Mouse (Mus musculus): Measurements from ENCODE around the gene Prss36.
"Not testable (repeated sequence)": the region's sequence is repeated elsewhere in the genome, so short reads cannot be mapped to it uniquely, and the experiment has no call there.

The Prss36 gene

DNA sequence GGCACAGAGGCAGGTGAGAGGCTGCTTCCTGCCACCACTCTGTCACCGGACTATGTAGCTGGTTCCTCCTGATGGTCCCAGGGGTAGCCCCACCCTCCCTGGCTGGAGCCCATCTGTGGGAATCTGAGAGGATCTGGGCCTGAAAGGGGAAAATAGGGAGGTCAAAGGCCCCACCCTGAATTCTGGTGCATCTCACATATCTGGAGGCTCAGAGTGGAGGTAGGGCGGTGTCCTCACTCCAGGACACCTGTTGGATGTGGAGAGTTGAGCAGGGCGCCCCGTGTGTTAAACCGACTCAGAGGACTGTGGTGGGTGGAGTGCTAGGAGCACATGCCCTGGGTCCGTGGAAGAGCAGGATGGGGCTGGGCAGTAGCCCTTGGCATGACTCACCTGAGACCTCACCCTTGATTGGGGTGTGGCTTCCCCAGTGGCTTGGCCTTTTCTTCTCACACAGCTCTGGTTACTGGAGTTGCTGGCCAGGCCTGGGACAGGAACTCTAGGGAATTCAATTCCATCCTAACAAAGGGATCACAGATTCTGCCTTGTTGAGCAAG is at the start of gene Prss36:
Gene Prss36, minus strand, starts transcription at position 256 of the 554 bp plus-strand sequence.
- DNase-seq = no peak

DNA sequence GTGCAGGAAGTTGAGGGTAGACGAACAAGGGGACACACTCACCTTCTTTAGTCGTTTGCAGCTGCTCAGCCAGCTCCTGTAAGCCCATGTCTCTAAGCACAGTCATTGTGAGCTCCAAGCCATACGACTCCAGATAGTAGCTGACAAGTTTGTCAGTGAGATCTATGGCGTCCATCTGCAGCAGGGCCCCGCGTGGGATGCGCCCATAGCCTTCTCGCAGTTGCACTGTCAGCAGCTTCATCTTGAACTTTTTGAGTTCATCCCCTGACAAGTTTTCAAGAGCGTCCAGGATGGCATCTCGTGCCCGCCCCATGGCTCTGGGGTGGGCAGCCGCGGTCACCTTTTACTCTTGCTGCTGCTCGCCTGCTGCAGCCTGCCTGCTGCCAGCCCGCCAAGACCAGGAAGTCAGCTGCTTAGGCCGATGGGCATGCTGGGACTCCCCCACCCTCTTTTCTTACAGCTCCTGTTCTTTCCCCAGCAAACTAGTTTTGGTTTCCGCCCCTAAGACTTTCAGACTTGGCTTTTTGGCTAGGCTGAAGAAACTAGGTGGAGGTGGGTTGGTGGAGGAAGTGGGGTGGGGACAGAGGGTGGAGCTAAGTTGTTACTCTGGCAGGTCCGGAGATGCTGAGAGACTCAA is 46.9 kb upstream of the Prss36 start, which contains the start of gene Pycard:
Gene Pycard, minus strand, starts transcription at position 527 of the 637 bp plus-strand sequence.
- DNase-seq = no peak

DNA sequence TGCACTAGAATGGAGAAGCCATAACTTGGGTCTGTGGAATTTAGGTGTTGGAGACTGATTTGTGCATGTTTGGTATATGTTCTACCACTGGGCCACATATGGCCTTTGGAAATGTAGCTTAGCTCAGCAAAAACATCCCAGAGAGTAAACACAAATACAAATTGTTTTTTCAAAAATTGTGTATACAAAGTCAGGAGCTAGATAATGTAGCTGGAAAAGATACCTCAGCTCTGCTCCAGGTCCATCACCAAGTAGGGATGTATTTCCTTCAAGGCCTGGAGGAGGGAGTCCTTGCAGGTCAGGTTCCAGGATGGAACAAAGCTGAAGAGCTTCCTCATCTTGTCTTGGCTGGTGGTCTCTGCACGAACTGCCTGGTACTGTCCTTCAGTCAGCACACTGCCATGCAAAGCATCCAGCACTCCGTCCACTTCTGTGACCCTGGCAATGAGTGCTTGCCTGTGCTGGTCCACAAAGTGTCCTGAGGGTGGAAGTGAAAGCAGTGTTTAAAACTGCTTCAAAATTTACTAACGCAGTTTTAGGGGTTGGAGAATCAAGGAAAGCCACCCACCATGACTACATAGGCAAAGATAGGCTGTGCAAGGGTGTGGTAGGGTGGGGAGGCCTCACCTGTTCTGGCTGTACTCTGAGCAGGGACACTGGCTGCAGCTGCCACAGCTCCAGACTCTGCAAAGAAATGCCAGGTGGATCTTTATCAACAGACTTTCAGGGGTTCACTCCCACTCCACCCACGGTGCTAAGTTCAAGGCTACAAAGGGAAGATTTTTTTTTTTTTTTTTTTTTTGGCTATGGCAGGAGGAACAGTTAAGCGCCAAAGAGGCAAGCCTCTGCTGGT is 46.2 kb upstream of the Prss36 start:
- DNase-seq = no peak

DNA sequence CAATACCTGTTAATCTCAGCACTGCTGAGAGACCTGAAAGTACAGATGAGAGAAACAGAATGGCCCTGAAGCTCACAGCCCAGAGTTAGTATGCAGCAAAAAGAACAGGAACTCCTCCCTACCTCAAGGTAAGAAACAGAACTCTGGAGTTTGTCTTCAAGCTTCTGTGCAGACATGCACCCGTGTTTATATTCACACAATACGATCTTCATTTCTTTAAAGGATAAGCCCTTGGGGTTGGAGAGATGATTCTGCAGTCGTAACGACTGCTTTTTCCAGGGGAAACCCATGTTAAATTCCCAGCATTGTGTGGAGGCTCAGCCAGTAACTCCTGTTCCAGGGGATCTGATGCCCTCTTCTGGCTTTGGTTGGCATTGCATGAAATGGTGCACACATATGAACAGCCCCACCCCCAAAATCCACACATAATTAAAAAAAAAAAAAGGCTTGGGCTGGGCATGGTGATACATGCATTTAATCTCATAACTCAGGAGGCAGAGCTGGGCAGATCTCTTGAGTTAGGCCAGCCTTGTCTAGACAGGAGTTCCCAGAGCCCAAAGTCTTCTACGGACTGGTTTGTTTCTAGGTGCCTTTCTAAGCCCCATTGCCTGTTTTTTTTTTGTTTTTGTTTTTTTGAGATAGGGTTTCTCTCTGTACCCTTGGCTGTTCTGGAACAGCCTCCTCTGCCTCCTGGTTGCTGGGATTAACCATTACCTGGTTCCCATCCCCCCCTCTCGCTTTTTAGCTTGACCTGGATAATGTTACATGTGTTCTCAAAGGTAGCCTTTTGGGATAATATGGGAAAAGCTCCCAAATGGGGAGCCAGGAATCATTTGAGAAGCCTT is 45.3 kb upstream of the Prss36 start:
- DNase-seq = peak; percentile 75

DNA sequence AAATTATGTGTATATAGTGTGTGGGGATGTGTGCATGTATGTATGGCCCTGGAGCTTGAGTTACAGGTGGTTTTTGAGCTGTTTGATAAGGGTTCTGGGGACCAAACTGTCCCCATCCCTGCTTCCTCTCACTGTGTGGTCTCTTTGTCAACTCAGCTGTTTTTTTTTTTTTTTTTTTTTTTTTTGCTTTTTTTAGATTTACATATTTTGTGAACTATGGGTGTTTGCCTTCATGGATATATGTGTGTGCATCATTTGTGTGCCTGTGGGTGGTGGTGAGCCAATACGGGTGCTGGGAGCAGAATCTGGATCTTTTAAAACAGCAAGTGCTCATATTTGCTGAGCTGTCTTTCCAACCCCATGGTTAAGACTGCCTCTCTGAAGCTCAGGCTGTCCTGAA is 42.4 kb upstream of the Prss36 start:
- DNase-seq = no peak

DNA sequence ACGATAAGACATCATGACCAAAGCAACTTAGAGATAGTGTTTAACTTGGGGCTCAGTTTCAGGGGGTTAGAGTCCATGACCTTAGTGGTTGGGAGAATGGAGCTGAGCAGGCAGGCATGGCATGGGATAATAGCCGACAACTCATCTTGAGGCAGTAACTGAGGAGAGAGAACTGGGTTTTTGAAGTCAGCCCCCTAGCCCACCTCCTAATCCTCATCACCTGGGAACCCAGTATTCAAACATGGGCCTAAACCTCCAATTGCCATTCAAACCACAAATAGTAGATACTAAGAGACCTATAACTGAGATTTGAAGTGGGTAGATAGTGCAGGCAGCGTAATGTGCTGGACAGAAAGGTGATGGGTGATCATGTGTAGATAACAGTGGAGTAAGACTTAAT is 34.1 kb upstream of the Prss36 start:
- no peak for DNase-seq

DNA sequence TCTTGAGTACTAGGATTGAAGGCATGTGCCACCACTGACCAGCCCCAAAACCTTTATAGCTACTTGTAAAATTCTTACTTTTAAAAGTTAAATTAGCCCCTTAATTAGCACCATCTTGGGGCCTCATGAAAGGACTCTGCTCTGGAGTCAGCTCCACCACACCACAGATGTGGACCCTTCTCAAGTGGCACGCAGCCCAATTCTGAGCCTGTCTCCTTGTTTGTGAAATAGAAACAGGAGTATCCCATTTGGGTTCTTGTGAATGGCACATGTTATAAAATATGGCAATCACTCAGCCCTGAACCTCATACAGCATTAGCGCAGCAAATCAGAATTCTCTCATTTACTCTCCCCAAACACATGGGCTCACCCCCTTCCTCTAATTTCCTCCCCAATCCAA is 32.3 kb upstream of the Prss36 start:
- DNase-seq = no peak

DNA sequence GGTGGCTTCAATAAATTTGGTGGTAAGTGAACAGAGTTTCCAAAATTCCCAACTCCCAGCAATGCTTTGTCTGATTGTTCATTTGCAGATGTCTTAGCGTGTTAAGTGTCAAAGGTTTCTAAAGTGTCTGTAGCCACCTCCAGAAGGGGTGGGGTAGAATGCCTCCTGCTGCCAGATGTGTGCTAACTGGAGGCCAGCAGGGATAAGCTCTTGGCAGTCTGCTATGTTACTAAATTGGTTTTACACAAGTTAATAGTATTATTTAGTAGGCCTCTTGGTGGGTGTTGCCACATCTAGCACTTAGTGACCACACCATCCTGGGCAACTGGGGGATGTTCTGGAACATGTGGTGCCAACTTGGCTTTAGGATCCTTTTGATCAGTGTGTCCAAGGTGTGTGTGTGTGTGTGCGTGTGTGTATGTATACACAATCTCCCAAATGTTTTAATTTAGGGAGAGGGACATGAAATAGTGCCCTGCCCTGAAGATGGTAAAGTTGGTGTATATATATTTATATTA is 27.9 kb upstream of the Prss36 start:
- no peak for DNase-seq

DNA sequence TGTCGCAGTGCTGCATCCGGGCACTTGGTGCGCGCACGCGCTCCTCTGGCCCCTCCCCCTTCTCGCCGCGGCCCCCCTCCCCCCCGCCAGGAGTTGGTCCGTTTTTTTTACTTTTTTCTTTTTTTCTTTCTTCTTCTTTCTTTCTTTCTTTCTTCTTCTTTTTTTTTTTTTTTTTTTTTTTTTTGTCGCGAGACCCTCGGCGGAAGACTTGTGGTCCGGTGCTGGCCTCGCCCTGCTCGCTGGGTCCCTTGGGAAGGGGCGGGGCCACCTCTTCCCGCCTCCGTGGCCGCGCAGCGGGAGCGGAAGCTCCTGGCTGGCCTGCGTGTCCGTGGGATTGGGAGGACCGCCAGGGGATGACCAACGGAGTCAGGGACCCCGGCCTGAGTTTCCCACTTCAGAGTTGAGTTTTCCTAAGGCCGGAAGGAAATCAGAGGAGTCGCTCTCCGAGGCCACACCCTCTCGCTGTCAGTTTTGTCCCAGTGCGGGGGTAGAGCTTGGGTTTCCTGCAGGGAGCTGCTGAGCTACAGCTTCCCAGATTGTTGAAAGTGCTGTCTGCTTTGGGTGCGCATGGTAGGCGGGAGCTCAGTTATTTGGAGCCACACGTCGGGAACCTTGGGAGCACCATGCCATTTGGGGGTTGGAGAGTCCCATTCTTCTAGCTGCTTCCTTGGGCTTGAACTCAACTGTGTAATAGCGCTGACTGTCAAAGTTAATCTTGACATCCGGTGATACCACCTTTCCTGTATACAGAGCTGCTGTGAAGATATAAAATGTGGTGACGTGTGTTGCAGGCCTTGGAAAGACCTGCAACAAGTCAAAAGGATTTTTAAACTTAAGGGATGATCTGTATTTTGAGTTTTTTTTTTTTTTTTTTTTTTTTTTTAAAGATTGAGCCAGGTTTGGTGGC is 21.6 kb upstream of the Prss36 start:
- peak; percentile 75 for DNase-seq

DNA sequence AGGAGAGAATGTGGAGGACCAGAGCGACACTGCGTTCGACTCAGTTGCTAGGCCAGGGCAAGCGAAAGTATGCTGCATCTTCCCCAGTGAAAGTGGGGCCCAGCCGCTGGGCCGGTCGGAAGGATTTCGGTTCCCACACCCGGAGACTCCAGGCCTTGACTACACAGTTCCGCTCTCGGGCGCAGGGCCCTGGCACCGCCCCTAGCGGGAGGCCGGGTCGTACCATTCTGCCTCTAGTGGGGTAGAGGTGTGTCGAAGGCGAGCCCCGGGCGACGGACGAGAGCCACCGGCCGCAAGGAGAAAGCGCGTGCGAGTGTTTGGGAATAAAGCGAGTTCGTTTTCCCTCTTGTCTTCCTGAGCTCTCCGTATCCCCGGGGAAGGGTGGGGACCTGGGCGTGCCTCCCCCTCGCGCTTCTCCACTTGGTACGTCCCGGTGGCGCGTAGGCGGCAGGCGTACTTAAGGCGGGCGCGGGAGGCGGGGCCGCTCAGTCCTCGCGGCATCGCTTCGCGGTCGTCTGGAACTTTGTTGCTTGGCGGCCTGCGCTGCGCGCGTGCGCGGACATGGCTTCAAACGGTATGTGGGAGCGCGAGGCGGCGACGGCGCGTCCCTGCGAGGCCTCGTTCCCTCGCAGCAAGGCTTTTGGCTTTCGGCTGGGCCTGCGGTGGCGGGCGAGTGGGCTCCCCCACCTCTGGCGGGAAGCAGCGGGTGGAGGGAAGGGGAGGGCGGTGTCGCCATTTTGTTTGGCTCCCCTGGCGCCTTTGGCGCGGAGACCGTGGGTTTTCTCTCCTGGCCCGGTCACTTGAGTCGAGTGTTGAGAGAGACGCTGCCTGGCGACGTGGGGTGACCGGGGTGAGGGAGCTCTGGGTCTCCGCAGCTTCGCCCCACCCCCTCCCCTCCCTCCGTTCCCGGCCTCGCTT is 20.7 kb upstream of the Prss36 start, which contains the start of gene Fus:
Gene Fus, plus strand, starts transcription at position 454 of the 918 bp plus-strand sequence.
- peak; percentile 97 for DNase-seq

DNA sequence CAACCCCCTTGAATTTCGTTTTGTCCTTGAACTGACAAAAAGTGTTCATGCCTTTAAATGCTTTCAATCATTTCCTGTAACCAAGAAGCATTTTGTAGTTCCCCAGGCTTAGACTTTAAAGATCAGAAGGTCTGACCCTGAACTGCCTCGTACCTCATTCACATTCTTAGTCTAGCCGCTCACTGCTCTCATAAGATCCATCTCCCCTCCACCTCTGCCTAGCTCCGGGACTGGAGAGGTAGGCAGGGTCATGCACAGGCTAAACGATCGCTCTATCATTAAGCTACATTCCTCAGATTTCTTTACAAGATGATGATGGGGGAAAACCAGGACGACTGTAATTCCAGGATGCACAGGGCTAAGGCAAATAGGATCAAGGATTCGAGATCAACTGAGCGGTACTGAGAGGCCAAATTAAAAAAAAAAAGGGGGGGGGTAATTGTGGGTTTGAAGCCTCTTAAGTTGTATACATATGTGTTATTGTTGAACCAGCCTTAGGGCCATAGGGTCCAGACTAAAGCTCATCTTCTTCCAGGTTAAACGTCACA is 19.9 kb upstream of the Prss36 start:
- peak; percentile 44 for DNase-seq

DNA sequence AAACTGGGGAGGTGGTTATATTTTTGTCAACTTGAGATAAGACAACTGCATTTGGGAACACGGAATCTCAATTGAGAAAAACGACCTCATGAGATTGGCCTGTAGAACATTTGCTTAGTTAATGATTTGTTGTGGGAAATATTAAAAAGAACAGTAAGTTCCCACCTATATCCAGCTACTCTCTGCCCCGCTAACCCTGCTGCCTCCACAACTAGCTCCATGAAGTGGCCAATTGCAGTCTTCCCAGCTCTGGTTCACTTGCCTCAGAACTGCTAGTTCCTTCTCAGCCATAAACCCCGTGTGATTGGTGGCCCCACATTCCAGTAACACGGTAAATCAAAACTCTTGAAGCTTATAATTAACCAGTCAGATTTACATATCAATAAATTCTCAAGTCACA is 12.8 kb upstream of the Prss36 start:
- DNase-seq = no peak

DNA sequence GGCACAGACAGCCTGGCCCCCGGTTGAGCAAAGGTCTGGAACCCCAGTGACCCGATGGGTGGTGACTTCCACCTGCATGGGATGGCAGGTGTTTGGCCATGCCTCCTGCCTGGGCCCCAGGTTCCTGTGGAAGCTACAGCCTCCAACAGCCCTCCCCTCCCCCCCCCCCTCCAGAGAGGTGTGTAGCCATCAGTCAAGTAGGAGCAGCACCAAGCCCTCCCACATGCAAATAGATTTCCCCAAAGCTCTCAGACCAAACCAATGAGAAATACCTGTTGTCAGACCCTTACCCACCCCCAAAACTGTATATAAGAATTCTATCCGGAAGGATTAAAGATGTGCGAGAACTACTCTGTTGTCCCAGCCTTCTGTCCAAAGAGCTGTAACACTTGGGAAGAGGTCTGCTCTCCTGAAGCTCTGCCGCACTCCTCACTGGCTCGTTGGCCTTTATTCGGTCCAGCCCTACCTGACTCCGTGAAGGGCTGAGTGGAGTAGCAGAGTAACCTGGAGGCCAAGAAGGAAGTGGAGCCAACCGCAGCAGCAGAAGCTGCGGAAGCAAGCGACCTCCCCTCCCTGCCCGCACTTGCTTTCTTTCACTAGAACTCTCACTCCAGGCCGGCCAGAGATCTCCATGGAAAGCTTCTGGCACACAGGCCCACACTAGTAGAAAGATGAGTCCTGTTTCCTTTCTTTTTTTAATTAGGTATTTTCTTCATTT is 6.5 kb upstream of the Prss36 start:
- no peak for DNase-seq

DNA sequence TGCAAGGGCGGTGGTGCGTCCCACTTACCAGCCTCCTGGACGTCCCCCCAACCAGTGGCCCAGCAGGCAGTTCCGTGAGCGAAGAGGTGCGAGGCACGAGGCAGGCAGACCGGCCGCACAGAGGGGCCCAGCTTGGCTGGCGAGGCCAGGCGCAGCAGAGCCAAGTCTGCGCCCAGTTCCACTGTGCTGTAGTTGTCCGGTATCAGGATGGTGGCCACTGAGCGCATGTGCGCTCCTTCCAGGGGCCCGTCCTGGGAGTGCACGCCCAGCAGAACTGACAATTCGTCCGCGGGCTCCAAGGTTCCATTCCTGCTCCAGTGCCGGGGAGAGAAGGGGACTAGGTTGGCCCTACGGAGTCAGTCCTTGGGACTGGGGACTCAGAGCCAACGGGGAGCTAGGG is 1.9 kb downstream of the Prss36 start:
- DNase-seq = no peak

DNA sequence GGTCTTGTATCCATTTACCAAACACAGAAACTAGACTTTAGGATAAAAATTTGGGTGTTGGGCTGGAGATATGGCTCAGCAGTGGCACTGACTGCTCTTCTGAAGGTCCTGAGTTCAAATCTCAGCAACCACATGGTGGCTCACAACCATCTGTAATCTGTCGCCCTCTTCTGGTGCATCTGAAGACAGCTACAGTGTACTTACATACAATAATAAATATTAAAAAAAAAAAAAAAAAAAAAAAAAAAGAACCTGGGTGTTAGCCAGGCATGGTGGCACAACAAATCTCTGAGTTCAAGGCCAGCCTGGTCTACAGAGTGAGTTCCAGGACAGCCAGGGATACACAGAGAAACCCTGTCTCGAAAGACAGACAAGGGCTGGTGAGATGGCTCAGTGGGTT is 4.4 kb downstream of the Prss36 start:
- DNase-seq = not testable (repeated sequence)

DNA sequence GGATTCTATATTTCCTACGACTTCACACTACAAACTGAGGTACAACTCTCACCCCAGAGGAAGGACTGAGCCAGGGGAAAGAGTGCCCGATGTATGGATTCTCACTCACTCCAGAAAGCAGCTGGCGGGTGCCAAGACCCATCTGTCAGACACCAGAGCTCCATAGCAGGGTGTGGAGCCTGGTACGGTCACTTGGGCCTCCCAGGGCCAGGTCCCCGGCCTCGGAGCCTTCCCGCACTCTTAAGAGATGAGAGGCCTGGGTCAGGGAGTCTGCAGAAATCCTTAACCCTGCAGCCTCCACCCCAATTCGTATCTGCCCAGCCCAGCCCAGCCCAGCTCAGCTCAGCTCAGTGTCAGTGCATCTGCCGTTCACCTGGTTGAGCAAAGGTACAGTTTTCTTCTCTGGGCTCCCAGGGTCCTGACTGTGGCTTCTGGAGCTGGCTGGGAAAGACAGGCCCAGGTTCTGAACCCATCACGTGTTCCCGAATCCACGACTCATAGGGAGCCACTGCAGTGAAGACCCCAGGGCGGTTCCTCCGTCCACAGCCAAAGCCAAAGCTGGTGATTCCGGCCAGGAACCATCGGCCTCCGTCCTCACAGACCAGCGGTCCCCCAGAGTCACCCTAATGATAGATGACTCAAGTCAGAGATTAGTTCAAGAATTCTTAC is 10.2 kb downstream of the Prss36 start:
- DNase-seq = no peak

DNA sequence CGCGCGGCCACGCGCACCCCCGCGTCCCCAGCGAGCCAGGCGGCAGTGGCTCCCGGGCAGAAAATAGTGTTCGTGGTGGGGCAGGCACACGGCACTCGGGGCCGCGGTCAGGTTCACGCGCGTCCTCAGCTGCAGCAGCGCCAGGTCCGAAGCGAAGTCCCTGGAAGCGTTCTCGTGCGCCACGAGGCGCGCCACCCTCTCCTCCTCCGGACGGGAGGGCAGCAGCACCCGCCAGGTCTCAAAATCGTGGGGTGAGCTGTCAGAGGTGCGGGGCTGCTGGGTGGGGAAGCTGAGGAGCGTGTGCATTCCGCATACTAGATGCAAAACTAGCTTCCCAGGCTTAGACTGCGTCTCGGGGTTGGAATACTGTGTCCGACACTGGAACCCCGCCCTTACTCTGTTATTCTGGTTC is 10.8 kb downstream of the Prss36 start:
- no peak for DNase-seq

DNA sequence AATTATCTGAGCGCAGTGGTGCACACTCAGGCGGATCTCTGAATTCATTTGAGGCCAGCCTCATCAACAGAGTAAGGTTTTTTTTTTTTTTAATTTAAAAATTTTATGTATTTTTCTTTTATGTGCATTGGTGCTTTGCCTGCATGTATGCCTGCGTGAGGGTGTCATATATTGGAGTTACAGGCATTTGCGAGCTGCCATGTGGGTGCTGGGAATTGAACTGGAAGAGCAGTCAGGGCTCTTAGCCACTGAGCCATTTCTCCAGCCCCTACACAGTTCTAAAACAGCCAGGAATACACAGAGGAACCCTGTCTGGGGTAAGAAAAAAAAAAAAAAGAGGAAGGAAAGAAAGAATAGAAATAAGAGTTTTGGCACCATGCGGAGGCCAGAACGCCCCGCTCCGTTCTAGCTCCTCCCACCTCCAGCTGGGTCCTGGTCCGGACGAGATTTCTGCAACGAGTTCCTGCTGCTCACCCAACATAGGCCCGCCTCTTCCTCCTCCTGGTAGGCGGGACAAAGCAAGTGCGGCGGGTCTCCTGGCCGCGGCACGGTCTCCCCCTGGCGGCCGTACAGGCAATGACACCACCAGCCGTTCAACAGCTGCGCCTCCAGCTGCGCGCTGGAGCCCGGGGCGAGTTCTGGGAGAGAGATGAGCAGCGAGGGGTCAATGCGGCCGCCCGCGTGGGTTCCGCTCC is 11.3 kb downstream of the Prss36 start:
- peak; percentile 94 for DNase-seq
